8 mouse cellular contexts compared by ENCODE assay signal in the genomic region with DNA sequence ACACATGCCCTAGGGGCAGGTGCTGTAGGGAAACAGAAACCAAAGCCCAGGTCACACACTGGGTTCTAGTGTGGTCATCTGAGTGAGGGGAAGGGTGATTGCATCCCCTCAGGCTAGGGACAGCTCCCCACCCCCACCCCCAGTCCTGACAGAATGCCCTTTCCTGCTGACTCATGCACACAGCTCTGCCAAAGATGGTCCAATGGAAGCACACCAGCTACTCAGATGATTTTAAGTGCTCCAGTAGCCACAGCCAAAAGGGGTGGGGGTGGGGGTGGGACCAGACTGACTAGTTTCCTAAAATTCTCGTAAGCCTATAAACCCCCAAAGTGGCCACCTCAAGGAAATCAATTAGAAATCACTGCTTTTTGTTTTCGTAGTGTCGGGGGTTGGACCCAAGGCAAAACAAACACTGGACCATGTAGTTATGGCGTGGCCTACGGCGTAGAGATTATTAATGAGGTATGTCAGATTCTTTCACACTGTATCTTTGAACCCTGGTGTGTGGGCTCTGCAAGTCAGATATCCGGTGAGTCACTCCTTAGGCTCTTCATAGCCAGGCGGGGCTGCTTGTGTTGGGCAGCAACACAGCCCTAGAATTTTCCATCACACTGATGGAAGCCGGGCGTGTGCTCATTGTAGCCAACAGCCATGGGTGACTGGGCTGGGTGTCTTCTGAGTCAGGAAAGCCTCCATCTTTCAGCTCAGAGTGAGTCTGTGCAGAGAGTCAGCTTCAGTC. TPM values are rescaled to one million over a fixed set of nuclear protein-coding genes. Genes with fewer than 3 reads are reported as not detected.
A peak's percentile ranks its signal among the peaks of the same experiment; 100 is the strongest.
DNase-seq lines count a peak whose midpoint lies in the region; ATAC-seq and TF ChIP-seq lines count a peak whose summit lies in the region.

No protein-coding gene starts in this region.

- no peaks in the 10 kb centered on the region for H3K9me3 ChIP-seq in neural tube, embryonic 11.5 days (ENCODE audit: control insufficient read depth, low read length)
- no peaks in the 10 kb centered on the region for H3K9me3 ChIP-seq in embryonic facial prominence, embryonic 15.5 days (replicated peaks)
- H3K9me3 ChIP-seq in liver, embryonic 14.5 days (ENCODE audit: control insufficient read depth, low read length) = no peaks in the 10 kb centered on the region
- no peaks in the 10 kb centered on the region for H3K9me3 ChIP-seq in stomach, embryonic 14.5 days (ENCODE audit: control insufficient read depth, low read depth, low read length)

- no peak overlapping the region for H3K4me3 ChIP-seq in neural tube, embryonic 11.5 days (ENCODE audit: low read depth, low read length)
- H3K4me3 ChIP-seq in embryonic facial prominence, embryonic 15.5 days (replicated peaks) = no peak overlapping the region
- no peak overlapping the region for H3K4me3 ChIP-seq in liver, embryonic 14.5 days (ENCODE audit: insufficient read depth in 1 of 2, low read depth in 2 of 2, low read length in 2 of 2)
- no peak overlapping the region for H3K4me3 ChIP-seq in stomach, embryonic 14.5 days (ENCODE audit: low read depth, low read length)

- DNase-seq in neural tube, embryonic 11.5 days (ENCODE audit: low spot score) = peak; percentile 39
- no peak for DNase-seq in neural tube, embryonic 10.5 days (ENCODE audit: extremely low spot score, low spot score)
- peak; percentile 73 for DNase-seq in heart, postnatal 25 days (ENCODE audit: low spot score)
- no peak for DNase-seq in liver, embryonic 14.5 days (ENCODE audit: low read depth in 3 of 3, low spot score in 3 of 3)
- no peak for DNase-seq in left cerebral cortex, postnatal 10 days (ENCODE audit: extremely low spot score in 1 of 2, low spot score in 2 of 2)
- no peak for DNase-seq in ovary, adult 18-20 months (ENCODE audit: low spot score)

- H3K4me1 ChIP-seq in neural tube, embryonic 11.5 days (ENCODE audit: control insufficient read depth, insufficient read depth, low read length) = peaks cover 41% of the 10 kb centered on the region
- peaks cover 51% of the 10 kb centered on the region for H3K4me1 ChIP-seq in embryonic facial prominence, embryonic 15.5 days
- peaks cover 0 to 27% of the 10 kb centered on the region in 2 experiments; a peak in 2 of 4 replicates for H3K4me1 ChIP-seq in liver, embryonic 14.5 days (replicated peaks; ENCODE audit: control insufficient read depth in 2 of 2, insufficient read depth in 2 of 2, low read length in 1 of 2)
- peaks cover 38% of the 10 kb centered on the region for H3K4me1 ChIP-seq in stomach, embryonic 14.5 days (ENCODE audit: control insufficient read depth, insufficient read depth, low read length)

- no peaks in the 10 kb centered on the region for H3K36me3 ChIP-seq in neural tube, embryonic 11.5 days (ENCODE audit: control insufficient read depth, insufficient read depth, low read length)
- H3K36me3 ChIP-seq in embryonic facial prominence, embryonic 15.5 days = no peaks in the 10 kb centered on the region
- H3K36me3 ChIP-seq in liver, embryonic 14.5 days (replicated peaks; ENCODE audit: control insufficient read depth, insufficient read depth, low read depth) = no peaks in the 10 kb centered on the region
- H3K36me3 ChIP-seq in stomach, embryonic 14.5 days (ENCODE audit: control insufficient read depth, insufficient read depth, low read length) = no peaks in the 10 kb centered on the region

- 68% methylated on average over 10 of the region's 10 CpGs for WGBS in neural tube, embryonic 11.5 days
- 65% methylated on average over 10 of the region's 10 CpGs for WGBS in embryonic facial prominence, embryonic 15.5 days
- 55% methylated on average over 10 of the region's 10 CpGs for WGBS in liver, embryonic 14.5 days (ENCODE audit: insufficient replicate concordance)
- 30% methylated on average over 10 of the region's 10 CpGs for WGBS in stomach, embryonic 14.5 days

- no peak overlapping the region for H3K4me2 ChIP-seq in neural tube, embryonic 11.5 days (ENCODE audit: low read depth)
- no peak overlapping the region for H3K4me2 ChIP-seq in embryonic facial prominence, embryonic 15.5 days (replicated peaks)
- H3K4me2 ChIP-seq in liver, embryonic 14.5 days (ENCODE audit: low read depth) = no peak overlapping the region
- H3K4me2 ChIP-seq in stomach, embryonic 14.5 days (replicated peaks; ENCODE audit: low read depth, low read length) = no peak overlapping the region

- intact Hi-C loops in heart, postnatal 25 days (cut with DNase I) = no loop called here
- intact Hi-C loops in left cerebral cortex, postnatal 10 days (cut with DNase I) = loop anchor here (5.0 kb wide), 1 partner anchor 43 kb away; no protein-coding TSS in a partner anchor

- peak; percentile 24; the same call in 1 of the 2 replicates for ATAC-seq in neural tube, embryonic 11.5 days (ENCODE audit: insufficient read depth, low FRiP score, low TSS enrichment)
- ATAC-seq in embryonic facial prominence, embryonic 15.5 days (ENCODE audit: insufficient number of reproducible peaks, low FRiP score, low TSS enrichment, low read depth) = no peak
- ATAC-seq in liver, embryonic 14.5 days (ENCODE audit: insufficient read depth) = peak; percentile 29; the same call in 1 of the 2 replicates
- ATAC-seq in stomach, embryonic 14.5 days (ENCODE audit: insufficient number of reproducible peaks, insufficient read depth, low FRiP score, low read depth) = peak; percentile 55

- no peak for TF ChIP-seq EP300 in liver, embryonic 14.5 days (IDR thresholded peaks at IDR 0.05; ENCODE audit: low read depth)

- TF ChIP-seq CTCF in liver, embryonic 14.5 days (IDR thresholded peaks at IDR 0.05; ENCODE audit: low read depth) = no peak

- H3K27ac ChIP-seq in neural tube, embryonic 11.5 days (ENCODE audit: low read depth, low read length) = peak overlapping the region; percentile 67; the same call in 1 of the 2 replicates
- H3K27ac ChIP-seq in embryonic facial prominence, embryonic 15.5 days (replicated peaks) = peak overlapping the region; percentile 85; the same call in 1 of the 2 replicates
- no peak overlapping the region for H3K27ac ChIP-seq in liver, embryonic 14.5 days
- peak overlapping the region; percentile 79; the same call in 1 of the 2 replicates for H3K27ac ChIP-seq in stomach, embryonic 14.5 days (ENCODE audit: low read length)

- H3K9ac ChIP-seq in neural tube, embryonic 11.5 days (ENCODE audit: low read length) = no peak overlapping the region
- no peak overlapping the region for H3K9ac ChIP-seq in embryonic facial prominence, embryonic 15.5 days
- H3K9ac ChIP-seq in liver, embryonic 14.5 days (replicated peaks) = no peak overlapping the region
- H3K9ac ChIP-seq in stomach, embryonic 14.5 days (replicated peaks; ENCODE audit: low read depth, low read length) = no peak overlapping the region

- H3K27me3 ChIP-seq in neural tube, embryonic 11.5 days (ENCODE audit: control insufficient read depth, insufficient read depth, low read length) = no peaks in the 10 kb centered on the region
- H3K27me3 ChIP-seq in embryonic facial prominence, embryonic 15.5 days = no peaks in the 10 kb centered on the region
- no peaks in the 10 kb centered on the region for H3K27me3 ChIP-seq in liver, embryonic 14.5 days (ENCODE audit: control insufficient read depth, insufficient read depth, low read length)
- no peaks in the 10 kb centered on the region for H3K27me3 ChIP-seq in stomach, embryonic 14.5 days (ENCODE audit: control insufficient read depth, insufficient read depth, low read length)

RNA-seq across cellular contexts. Expression of gene Irf2bp2, which starts 54.3 kb away (rescaled TPM):
- polyA plus RNA-seq in neural tube, embryonic 11.5 days (2014; fragmentation: Nextera tagmentation; extraction: Ambion mirVana) = 4.7 and 4.8 TPM in 2 replicates
- polyA plus RNA-seq in embryonic facial prominence, embryonic 15.5 days (2015; fragmentation: Nextera tagmentation; extraction: Ambion mirVana) = 12.5 and 14.7 TPM in 2 replicates
- 10 to 100 TPM; 63.9 to 71.4 TPM for total RNA-seq in heart, postnatal 25 days (2021)
- 10.9 and 11.5 TPM in 2 replicates for polyA plus RNA-seq in liver, embryonic 14.5 days (2012; rRNA removed)
- polyA plus RNA-seq in liver, embryonic 14.5 days (2014; fragmentation: Nextera tagmentation; extraction: Ambion mirVana) = 2.8 and 3.2 TPM in 2 replicates
- polyA plus RNA-seq in stomach, embryonic 14.5 days (2014; fragmentation: Nextera tagmentation; extraction: Ambion mirVana) = 9.7 and 10.0 TPM in 2 replicates
- 10 to 100 TPM; 51.2 to 54.6 TPM for total RNA-seq in left cerebral cortex, postnatal 10 days (2021)

Comparison
In these comparisons a context has a peak if more than half of its experiments do, and no peak if none do; other contexts are left out.
1. DNase-seq: peak in neural tube, embryonic 11.5 days (single experiment) and heart, postnatal 25 days (single experiment); none in neural tube, embryonic 10.5 days (single experiment), liver, embryonic 14.5 days (0 of 3), left cerebral cortex, postnatal 10 days (0 of 2) and ovary, adult 18-20 months (single experiment).